Mouse (Mus musculus): Measurements from ENCODE around the gene Pxdn.

DNA sequence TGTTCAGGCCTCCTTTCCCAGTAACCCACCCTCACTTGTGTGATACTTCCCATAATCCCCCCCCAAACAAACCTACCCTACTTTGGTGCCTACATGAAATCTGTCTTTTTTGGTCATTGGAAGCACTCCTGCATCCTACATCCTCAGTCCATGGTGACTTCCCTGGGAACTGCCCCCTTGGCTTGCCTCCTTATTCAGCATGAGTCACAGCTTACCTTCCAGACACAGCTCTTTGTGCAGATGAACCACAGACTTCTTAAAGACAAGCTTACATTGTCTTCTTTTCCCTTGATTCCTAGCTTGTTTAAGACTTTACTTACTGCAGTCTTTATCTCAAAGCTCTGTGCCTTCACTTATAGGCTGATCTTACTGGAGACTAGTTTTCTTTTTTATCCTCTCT is 83.0 kb downstream of the Pxdn start:
- TF ChIP-seq GATA1 (IDR thresholded peaks at IDR 0.05; ENCODE audit: low read length) = no peak
- no peak for TF ChIP-seq TAL1 (IDR thresholded peaks at IDR 0.05; ENCODE audit: low read length)

Measured in erythroblast, embryonic 14.5 days (primary cell).